Mouse (Mus musculus) cerebellum, adult (tissue): ENCODE results near the gene Ssna1.

Experiments
- ATAC-seq: cut with Nextera tagmentation; 2 replicates; pipeline ENCODE4 v1.9.2; 2017; ENCODE audit warnings: mild to moderate bottlenecking, moderate library complexity, mixed read lengths; ENCODE audit not compliant: insufficient number of reproducible peaks, low FRiP score, low TSS enrichment

The Ssna1 gene

DNA sequence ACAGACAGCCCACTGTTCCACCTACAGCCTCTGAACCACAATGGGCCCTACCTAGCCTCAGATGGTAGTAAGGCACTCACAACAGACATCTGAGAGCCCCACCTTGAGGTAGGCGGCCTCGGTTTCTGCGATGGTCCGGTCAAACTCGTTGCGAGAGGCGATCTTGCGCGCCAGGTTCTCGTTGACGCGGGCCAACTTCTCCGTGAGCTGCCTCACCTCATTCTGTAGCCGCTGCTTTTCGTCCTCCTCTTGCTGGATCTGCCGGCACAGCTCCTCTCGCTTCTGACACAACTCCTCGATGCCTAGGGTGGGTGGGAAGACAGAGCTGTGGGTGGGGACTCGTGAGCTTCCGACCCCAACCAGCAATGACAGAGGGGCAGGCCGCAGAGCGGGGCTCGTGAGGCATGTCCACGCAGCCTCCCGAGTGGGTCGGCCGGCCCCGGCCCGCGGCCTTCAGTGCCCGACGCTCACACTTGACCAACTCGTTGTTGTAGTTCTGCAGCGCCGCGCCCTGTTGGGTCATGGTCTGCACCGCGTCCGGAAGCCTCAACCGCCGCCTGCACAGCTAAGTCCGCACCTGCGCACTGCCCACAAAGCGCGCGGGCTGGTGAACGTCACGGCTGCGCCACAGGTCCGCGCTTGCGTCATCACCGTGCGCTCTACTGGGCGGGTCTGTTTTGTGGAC lies at the start of gene Ssna1, which contains the start of gene Anapc2:
Gene Ssna1, minus strand, starts transcription at position 612 of the 685 bp plus-strand sequence.
Gene Anapc2, plus strand, starts transcription at position 652 of the 685 bp plus-strand sequence.
- ATAC-seq: peak; percentile 75

DNA sequence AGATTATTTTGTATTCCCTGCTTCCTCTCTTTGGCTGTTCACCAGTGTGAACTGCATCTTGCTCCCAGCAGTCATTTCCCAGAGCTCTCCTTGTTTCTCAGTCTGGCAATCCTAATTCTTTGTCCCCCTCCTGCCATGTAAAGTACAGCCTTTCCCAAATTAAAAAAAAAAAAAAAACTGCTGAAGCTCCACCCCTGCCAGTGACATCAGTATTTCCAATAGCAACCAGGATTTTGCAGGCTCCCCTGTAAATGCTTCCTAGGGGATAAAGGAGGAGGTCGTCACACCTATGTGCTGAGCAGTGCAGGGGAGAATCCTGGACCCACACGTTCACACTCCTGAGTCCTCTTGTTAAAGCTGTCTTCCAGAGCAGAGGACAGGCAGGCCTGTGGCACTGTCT lies 47.8 kb upstream of the Ssna1 start:
- no peak for ATAC-seq

DNA sequence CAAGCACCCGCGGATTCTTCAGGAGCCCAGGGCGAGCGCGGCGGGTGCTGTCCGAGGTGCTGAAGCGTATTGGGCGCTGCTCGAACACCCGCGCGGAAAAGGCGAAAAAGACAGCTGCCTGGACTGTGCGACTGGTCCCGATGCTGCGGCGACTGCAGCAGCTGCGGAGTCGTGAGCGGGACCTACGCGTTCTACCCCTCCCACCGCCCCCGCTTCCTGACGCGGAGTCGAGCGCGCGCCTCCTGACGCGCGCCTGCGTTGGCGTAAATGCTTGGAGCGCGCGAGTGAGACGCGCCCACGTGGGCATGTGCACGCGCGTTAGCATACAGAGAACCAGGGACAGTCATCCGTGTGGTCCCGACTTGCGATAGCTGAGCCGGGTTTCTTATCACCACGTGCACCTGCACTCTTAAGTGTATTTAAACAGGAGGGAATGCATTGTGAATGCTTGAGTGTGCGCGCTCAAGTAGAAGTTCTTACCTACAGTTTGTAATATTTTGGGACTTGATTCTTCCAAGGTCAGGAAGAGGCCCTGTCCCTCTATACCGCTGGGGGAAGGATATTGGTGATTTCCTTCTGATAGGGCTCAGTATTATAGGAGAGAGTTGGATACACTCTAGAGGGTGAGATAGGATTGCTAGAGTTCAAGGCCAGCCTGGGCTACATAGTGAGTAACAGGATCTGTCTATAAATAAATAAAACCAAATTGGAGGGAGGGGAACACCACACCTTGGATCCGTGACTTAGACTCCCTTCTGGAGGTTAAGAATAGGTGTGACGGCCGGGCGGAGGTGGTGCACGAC lies 46.9 kb upstream of the Ssna1 start, which contains the start of gene Grin1:
Gene Grin1, minus strand, starts transcription at position 217 of the 803 bp plus-strand sequence.
- ATAC-seq: peak; percentile 65; the same call in 1 of the 2 replicates

DNA sequence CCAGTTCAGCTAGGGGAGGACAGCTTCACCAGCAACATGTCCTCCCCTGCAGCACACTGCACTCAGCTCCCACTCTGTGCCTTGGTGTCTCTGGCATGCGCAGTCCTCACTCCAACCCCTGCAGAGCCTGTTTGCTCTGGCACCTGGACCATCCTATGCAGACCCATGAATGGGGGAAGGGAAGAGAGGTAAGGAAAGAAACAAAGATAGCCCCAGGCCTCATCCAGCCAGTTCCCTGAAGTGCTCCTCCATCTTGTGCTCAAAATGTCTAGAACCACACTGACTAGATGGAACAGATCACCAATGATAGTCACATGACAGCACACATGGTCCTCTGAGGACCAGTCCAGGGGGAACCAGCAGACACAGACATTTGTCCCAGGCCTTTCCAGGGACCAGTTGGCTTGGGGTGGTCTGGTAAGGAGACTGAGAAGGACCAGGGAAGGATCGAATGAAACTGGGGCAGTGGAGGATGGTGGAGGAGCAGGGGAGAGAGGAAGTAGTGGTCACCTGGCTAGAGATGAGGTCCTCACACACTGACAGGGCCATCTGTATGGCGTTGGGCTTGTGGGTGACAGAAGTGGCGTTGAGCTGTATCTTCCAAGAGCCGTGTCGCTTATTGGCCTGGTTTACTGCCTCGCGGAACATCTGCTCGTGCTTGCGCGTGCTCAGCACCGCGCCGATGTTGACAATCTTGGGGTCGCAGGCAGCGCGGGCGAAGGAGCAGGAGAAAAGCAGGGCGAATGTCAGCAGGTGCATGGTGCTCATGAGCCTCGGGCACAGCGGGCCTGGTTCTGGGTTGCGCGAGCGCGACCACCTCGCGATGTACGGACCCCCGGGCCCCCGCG lies 46.1 kb upstream of the Ssna1 start:
- peak; percentile 59 for ATAC-seq

DNA sequence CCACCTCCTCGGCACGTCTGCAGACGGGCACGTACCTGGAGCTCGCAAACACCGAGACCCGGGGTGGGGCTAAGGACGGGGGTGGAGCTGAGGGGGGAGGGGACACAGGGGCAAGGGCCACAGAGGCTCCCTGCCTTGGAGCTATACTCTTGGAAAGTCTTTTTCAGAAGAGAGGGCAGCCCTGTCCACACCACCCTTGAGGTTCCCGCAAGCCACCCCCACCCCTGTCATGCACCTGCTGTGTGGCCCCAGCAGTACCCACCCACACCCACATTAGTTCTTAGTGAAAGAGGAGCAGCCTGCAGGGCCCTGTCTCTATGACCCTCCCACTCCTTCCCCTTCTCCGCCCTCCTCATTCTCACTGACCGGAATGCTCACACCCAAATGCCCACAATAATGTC lies 39.3 kb upstream of the Ssna1 start:
- no peak for ATAC-seq

DNA sequence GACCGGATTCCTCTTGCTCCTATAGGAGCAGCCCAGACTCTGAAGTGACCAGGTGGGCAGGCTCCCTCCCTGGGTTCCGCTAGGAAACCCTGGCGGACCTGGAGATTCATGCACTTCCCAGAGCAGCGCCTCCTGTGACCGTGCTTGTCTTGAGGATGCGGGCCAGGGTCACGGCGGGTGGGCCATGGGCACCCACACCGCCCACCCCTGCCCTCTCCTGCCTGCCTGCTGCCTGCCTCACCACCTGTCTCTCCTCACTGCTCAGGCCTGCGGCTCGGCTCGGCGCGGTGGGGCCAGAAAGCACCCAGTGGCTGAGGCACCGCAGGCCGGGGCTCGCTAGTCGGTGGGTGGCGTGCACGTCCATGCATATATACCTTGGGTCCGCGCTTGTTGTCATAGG lies 38.7 kb upstream of the Ssna1 start:
- no peak for ATAC-seq

DNA sequence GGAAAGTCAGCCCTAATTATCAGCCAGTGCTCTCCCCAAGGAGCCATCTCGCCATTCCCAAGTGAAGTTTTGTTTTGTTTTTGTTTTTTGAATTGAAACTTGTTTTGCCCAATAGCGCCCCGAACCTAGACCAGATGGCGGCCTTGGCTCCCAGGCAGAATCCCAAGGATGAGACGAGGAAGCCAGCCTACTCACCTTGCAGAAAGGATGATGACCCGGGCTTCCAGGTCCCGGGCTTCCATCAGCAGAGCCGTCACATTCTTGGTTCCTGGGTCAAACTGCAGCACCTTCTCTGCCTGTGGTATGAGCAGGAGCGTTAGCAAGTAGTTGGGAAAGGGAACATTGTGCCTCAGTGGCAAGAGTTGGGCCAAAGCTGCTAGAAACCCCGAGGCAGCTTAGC lies 37.9 kb upstream of the Ssna1 start:
- ATAC-seq: no peak

DNA sequence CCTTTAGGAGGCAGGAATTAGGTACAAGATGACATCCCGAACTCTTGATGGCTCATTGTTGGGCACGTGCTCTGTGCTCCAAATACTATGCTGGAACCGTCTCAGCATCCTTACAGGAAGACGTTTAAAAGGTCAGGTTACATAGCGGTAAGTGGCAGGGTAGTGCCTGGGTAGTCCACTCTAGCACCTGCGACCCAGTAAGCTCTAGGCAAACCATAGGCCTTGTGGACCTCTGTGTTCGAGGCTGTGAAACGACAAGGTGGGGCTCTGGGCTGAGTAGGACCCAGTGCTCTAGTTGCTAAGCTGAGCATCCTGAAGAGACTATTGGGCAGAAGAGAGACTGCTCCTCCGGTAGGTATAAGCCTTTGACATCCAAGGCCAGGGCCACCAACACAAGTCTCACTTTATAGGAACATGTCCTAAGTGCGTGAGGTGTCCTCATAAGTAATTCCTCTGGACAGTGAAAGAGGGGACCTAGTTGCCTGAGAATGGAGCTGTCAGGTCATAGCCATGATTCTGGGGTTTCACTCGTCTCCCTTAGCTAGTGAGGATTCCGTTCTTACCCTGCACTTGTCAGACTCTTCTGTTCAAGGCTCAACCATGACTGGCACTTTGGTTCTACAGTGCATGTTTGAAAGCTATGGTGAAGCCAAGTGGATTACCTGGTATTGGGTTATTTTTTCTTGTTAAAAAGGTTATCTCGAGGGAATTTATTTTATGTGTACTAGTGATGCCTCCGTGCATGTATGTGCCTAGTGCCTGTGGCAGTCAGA lies 33.5 kb upstream of the Ssna1 start:
- no peak for ATAC-seq

DNA sequence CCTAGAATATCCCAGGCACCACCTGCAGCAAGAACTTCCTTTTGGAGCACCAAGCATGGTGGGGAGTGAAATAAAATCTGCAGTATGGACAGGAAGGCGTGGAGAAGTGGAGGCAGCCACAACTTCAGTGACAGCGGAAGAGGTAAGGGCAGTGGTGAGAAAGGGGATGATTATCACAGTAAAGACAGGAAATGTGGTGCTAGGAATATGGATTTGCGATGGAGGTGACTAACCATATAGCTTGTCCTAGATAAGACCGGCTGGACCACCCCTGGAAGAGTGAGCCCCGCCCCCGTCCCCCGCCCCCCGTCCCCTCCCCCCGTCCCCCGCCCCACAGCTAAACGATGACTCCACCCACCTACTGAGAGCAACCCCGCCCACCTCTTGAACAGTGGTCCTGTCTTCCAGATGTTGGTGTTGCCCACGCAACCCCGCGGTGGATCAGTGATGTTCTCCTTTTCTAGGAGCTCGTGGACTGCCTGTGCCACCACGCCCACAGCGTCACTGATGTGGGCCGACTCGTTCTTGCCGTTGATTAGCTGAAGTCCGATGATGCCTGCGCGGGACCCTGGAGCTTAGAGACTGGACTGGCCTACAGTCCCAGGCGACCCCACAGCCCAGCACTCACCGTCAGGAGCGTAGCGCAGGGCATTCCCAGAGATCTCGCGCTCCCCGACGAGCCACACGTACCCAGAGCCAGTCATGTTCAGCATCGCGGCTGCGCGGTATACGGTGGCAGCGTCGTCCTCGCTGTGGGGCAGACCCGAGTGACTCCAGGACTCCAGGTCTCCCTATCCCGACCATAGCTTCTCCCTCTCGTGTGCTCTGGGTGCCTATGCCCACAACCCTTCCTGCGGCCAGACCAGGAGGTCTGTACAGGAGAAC lies 32.7 kb upstream of the Ssna1 start:
- no peak for ATAC-seq

DNA sequence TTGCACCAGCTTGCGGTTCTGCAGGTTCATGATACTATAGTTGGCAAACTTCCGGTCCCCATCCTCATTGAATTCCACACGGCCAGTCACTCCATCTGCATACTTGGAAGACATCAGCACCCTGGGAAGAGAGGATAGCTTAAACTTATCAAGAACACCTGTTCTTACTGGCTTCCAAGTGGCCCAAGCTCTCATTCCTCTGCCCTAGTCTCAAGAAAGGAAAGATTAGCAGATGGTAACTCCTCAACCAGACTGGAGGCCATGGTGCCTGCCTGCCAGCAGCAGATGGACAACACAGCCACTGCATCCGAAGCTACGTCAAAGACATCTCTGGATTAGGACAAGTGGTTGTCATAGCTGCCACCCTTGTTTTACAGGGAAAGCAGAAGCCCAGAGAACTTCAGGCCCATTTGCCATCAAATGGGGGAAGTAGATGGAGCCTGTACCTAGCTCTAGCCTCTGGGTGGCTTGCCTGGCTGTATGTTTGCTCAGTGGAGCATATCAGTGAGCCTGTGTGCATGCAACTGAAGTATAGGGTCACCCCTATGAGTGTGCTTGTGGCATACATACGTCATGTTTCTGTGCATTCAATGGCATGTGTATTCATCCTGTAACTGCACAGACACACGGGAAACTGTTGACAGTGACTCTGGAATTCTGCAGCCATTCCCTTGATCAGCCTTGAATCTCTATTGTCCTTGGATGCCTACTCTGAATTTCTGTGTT lies 31.9 kb upstream of the Ssna1 start:
- ATAC-seq: peak; percentile 64; the same call in 1 of the 2 replicates

DNA sequence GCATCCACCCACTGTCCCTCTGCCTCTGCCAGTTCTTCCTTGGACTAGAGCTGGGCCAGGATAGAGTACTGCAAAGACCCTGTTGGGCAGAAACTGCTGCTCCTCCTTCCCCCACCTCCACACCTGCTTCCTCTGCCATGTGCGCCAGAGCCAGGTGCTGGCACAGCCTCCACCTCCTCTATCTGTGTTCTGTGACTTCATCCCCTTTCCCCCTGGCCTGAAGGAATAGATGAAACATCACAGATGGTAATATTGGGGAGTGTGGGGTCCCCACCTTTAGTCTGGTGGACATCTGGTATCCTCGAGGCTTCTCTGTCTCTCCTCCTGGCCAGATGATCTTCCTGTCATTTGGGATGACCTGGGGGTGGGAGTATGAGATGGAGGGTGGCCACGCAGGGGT lies 31.2 kb upstream of the Ssna1 start:
- ATAC-seq: no peak

DNA sequence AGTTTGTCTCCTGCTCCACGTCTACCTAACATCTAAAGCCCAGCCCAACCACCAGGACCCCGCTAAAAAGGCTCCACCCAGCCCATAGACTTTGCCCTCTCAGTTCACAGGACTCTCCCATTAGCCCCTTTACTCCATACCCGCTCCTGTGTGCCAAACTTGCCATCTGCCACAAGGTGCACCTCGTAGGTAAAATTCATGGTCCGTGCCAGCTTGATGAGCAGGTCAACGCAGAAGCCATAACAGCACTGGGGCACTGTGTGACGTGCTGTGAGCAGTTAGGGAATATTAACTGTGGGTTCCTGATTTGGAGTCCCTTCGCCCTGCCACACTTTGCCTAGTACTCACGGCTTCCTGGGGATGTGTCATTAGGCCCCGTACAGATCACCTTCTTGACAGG lies 25.8 kb upstream of the Ssna1 start:
- peak; percentile 28; the same call in 1 of the 2 replicates for ATAC-seq

DNA sequence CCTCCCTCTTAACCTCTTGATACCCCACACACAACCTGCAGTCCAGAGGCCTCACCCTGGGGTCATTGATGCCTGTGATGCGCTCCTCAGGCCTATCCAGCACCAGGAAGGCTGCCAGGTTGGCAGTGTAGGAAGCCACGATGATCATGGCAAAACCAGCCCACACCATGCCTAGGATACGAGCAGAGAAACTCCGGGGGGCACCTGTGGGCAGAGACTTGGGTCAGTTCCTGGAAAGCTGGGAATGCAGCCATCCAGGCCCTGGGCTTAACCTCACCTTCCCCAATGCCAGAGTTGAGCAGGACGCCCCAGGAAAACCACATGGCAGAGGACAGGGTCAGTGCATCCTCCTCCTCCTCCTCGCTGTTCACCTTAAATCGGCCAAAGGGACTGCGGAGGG lies 24.9 kb upstream of the Ssna1 start:
- ATAC-seq: no peak

DNA sequence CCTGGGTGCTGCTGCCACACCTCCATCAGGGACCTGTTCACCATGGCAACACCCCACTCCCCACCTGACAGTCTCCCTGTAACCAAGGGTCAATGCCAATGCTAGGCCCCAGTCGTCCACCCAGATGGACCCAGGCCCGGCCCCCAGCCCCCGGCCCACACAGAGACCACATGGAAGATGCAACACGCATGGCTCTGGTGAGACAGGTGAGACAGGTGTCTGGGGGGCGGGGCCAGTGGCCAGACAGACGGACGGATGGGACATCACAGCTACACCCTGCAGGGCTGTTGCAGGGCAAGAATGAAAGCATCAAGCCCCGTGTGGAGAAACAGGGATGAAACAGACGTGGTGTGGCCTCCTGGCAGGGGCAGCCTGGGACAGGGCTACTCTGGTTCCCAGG lies 21.5 kb upstream of the Ssna1 start:
- ATAC-seq: no peak

DNA sequence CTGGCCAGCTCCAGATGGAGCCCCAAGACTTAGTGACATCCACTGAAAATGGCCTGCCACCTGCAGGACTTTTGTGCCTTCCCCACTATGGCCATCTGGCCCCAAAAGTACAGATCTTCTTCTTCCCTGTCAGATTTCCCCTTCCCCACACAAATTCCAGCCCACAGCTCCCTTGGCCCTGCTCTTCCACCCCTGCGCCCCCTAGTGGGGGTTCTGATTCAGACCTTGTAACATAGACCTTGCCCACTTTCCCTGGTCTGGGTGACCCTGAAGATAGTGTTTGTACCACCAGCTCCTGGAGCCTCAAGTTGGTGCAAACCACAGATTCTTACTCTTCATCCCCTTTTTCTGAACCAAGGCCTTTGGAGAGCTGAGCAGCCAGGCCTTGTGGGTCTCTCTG lies 20.6 kb upstream of the Ssna1 start:
- ATAC-seq: no peak

DNA sequence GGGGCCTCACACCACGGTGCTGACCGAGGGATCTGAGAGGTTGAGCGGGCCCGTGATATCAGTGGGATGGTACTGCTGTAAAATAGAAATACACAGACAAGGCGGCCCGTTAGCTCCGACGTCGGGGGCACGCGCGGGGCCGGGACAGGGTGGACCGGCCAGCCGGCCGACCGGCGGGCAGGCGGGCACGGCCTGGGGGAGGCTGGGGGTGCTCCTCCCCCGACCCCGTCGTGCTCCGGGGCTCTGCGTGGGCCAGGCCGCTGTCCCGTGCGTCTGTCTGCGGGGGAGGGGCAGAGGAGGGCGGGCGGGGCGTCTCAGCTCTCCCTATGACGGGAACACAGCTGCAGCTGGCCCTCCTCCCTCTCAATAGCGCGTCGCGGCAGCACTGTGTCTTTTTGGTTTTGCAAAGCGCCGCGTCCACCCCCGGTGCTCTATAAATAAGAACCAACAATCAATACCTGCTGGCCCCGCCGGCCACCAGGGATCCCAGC lies 19.9 kb upstream of the Ssna1 start:
- no peak for ATAC-seq

DNA sequence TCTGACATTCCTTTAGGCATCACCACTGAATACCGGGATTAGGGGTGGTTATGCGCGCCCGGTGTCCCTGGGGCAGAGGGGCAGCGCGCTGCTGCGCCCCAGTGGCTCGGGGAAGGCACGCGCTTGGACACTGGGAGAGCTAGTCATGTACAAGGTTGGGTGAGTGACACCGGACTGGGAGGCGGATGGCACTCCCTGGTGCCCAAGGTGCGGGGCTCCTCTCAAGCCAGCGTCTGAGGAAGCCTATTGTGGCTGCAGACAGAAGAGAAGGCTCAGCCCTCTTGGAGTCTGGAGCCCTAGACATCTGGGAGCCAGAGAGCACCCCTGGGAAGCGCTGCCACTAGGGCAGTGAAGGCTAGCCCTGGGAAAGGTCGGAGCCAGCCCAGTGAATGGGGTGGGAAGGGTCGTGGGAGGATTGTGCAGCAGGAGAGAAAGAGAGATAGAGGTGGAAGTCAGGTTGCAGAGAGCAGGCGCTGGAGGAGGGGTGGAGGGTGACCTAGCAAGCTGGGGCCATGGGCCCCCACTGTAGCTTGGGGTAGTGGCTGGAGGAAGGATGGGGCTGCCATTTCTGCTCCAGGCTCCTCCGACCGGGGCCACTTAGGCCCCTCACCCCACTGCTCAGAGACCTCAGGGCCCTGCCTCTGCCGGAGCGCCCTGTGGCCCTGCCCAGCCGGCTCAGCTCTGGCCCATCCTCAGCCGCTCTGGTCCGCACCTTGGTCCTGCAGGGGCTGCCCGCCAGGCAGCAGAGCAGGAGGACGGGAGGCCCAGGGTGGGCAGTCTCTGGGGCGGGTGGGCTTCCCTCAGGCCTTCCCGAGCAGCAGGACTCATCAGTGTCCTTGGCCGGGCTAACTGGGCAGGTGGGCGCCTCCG lies 19.2 kb upstream of the Ssna1 start:
- no peak for ATAC-seq
